Mouse (Mus musculus): ENCODE data around the gene Hsd17b11.

- no peak for TF ChIP-seq TAL1 (IDR thresholded peaks at IDR 0.05; ENCODE audit: low read length)
- TF ChIP-seq GATA1 (IDR thresholded peaks at IDR 0.05; ENCODE audit: low read length): no peak
Measured at GRCm38 (mm10) chr5:103998739-103999138, 23.0 kb downstream of the Hsd17b11 start.
